Mouse (Mus musculus): ENCODE measurements at regions not wholly inside any gene's neighbourhood (a gene's known extent, or its start where the extent isn't known, plus 50 kb on each side); places are given as distances from the start of the nearest gene placed in this dataset.

DNA sequence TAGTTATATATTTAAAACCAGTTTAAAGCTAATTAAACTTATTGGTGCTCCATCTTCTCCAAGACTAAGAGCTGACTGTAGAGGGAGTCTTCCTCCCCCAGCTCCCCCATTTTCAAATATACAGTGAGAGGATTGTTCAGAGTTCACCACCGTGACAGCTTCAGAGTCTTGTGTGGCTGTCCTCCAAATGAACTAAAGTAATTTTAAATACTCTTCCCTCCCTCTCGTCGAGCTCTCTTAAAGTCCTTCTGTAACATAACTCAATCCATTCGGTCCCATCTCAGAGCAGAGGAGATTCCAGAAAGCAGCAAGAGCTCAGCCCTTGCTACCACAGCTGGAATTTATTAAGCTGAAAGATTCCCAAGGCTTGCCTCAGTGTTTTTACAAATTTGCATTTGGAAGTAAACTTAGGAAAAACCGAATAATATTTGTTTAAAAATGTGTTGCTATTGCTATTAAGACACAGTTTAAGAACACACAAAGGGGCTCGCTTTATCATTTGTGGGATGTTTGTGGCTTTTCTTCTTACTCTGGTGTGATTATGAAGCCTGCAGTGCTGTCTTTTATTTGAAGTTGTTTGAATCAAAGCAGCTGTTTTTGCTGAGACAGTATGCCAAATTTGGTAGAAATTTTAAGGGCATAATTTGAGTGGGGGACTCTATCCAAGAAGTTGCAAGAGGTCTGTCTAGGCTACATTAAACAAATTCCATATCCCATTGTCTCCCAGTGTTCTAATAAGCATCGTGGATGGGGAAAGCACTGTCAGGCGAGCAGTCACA, 559.0 kb upstream of the Nrsn1 start:
- TF ChIP-seq GATA1 (IDR thresholded peaks at IDR 0.05; ENCODE audit: borderline replicate concordance, low read length) (no peak), FLI1 (IDR thresholded peaks at IDR 0.05; ENCODE audit: low read length) (no peak)

Measured in megakaryocyte, embryonic 14.5 days (primary cell).